10 mouse cellular contexts compared by ENCODE assay signal in the genomic region with DNA sequence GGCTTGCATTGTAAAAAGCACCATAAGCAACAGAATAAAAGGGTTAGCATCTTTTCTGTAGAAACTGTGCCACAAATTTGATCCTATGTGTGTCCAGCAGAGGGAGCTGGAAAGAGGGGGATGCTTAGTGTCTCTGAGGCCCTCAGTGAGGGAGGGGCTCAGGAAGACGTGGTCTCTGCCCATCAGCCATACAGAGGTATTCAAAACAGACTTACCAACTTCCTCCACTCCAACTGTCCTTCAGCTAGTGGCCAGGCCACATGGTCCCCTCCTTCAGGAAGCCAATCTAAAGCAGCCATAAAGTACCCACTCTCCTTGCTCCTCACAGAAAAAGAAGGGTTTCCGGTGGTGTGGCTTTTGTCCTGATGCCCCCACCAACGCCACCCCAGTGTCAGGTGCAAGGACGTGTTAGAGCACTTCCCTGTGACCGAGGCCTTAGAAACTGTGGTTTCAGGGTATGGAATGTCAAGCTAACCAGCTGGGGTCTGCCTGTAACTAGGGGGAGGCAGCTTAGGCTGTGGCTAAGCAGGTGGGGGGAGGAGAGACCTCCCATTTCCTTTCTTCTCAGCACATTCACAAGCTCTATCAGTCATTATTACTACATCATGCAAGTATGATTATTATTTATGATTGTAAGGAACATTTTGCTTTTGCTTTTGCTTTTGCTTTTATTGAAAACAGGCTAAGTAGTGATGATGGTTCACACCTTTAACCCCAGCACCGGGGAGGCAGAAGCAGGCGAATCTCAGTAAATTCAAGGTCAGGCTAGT. TPM values are rescaled to one million over a fixed set of nuclear protein-coding genes. Genes with fewer than 3 reads are reported as not detected.
A peak's percentile ranks its signal among the peaks of the same experiment; 100 is the strongest.
DNase-seq lines count a peak whose midpoint lies in the region; ATAC-seq and TF ChIP-seq lines count a peak whose summit lies in the region.
"Had no signal": no experiment of that assay in that cellular context is flagged by ENCODE, and none has a peak within 500 bp of the region (broad histone marks: within the 10 kb centered on the region; RNA-seq: fewer than 3 reads in every experiment).

No protein-coding gene starts in this region.

- TF ChIP-seq EP300 in CH12.LX (IDR thresholded peaks at IDR 0.05; ENCODE audit: low read length), result no peak

- H3K4me2 ChIP-seq in hindbrain, postnatal 0 days (ENCODE audit: low read depth, low read length), result no peak overlapping the region
- H3K4me2 ChIP-seq in hindbrain, embryonic 12.5 days (replicated peaks), result no peak overlapping the region
- 0 out of 2 replicates have a peak overlapping the region, but pooled peaks have one; percentile 0 for H3K4me2 ChIP-seq in CH12.LX (ENCODE audit: insufficient read depth, low read depth, poor library complexity, severe bottlenecking)
- H3K4me2 ChIP-seq in midbrain, embryonic 15.5 days, result no peak overlapping the region
- H3K4me2 ChIP-seq: heart, embryonic 15.5 days had no signal

- no peaks in the 10 kb centered on the region for H3K36me3 ChIP-seq in hindbrain, postnatal 0 days (ENCODE audit: insufficient read depth, low read length)
- peaks cover 22% of the 10 kb centered on the region for H3K36me3 ChIP-seq in hindbrain, embryonic 12.5 days
- H3K36me3 ChIP-seq in CH12.LX (replicated peaks in 1 of 2; ENCODE audit: control insufficient read depth in 1 of 2, insufficient read depth in 1 of 2, low read length in 1 of 2), result peaks cover 38 to 70% of the 10 kb centered on the region in 2 experiments
- H3K36me3 ChIP-seq in midbrain, embryonic 15.5 days (replicated peaks), result peaks cover 7% of the 10 kb centered on the region
- H3K36me3 ChIP-seq: heart, embryonic 15.5 days had no signal

- H3K9me3 ChIP-seq in hindbrain, postnatal 0 days (ENCODE audit: low read length), result no peaks in the 10 kb centered on the region
- H3K9me3 ChIP-seq in hindbrain, embryonic 12.5 days (replicated peaks), result no peaks in the 10 kb centered on the region
- H3K9me3 ChIP-seq in CH12.LX (replicated peaks; ENCODE audit: low read length), result no peaks in the 10 kb centered on the region
- no peaks in the 10 kb centered on the region for H3K9me3 ChIP-seq in midbrain, embryonic 15.5 days
- H3K9me3 ChIP-seq: heart, embryonic 15.5 days had no signal

- peak; percentile 55; the same call in 1 of the 2 replicates for ATAC-seq in hindbrain, postnatal 0 days
- no peak for ATAC-seq in hindbrain, embryonic 12.5 days (ENCODE audit: low FRiP score)
- ATAC-seq in midbrain, embryonic 15.5 days (replicated peaks), result 0 out of 2 replicates have a peak, but pooled peaks have one; percentile 67

- WGBS in hindbrain, postnatal 0 days, result 67% methylated on average over 7 of the region's 7 CpGs
- WGBS in hindbrain, embryonic 12.5 days, result 61% methylated on average over 7 of the region's 7 CpGs
- WGBS in midbrain, embryonic 15.5 days, result 66% methylated on average over 7 of the region's 7 CpGs

- in situ Hi-C loops in CH12.LX (cut with MboI; ENCODE audit: low pct_ligation_motif_present, low pct_unique_long_range_greater_than_20kb, low sequenced_read_pairs), result no loop called here

- TF ChIP-seq CTCF in hindbrain, postnatal 0 days (IDR thresholded peaks at IDR 0.05; ENCODE audit: low read depth), result peak; percentile 63
- peak; percentile 75 to 87 for TF ChIP-seq CTCF in CH12.LX (conservative IDR thresholded peaks at IDR 0.05 in 1 of 2, IDR thresholded peaks at IDR 0.05 in 1 of 2; ENCODE audit: low read depth in 2 of 2, low read length in 2 of 2)

- peak; percentile 68 for TF ChIP-seq RAD21 in CH12.LX (IDR thresholded peaks at IDR 0.05; ENCODE audit: low read depth, low read length)

- no peak overlapping the region for H3K27ac ChIP-seq in hindbrain, postnatal 0 days
- no peak overlapping the region for H3K27ac ChIP-seq in hindbrain, embryonic 12.5 days
- H3K27ac ChIP-seq in CH12.LX (ENCODE audit: insufficient read depth, low read depth), result peak overlapping the region; percentile 63
- H3K27ac ChIP-seq in midbrain, embryonic 15.5 days, result no peak overlapping the region
- H3K27ac ChIP-seq: heart, embryonic 15.5 days had no signal

- H3K79me2 ChIP-seq in CH12.LX (replicated peaks; ENCODE audit: control insufficient read depth, extremely low read depth, insufficient read depth, poor library complexity, severe bottlenecking), result peaks cover 13% of the 10 kb centered on the region

- DNase-seq in hindbrain, postnatal 0 days (ENCODE audit: low spot score), result peak; percentile 4
- peak; percentile 82 for DNase-seq in CH12.LX (ENCODE audit: extremely low read depth)
- DNase-seq in embryo, embryonic 10.5 days (ENCODE audit: low spot score), result peak; percentile 36
- DNase-seq in urinary bladder, postnatal 10 days (ENCODE audit: low spot score), result no peak
- DNase-seq in kidney, postnatal 25 days, result no peak
- DNase-seq in cerebellum, adult 11 months, result no peak
- DNase-seq: adrenal gland, postnatal 10 days had no signal

- H3K4me1 ChIP-seq in hindbrain, postnatal 0 days (ENCODE audit: insufficient read depth, low read length), result no peaks in the 10 kb centered on the region
- no peaks in the 10 kb centered on the region for H3K4me1 ChIP-seq in hindbrain, embryonic 12.5 days
- H3K4me1 ChIP-seq in CH12.LX (ENCODE audit: control insufficient read depth in 1 of 2, insufficient read depth in 2 of 2), result peaks cover 7 to 70% of the 10 kb centered on the region in 2 experiments
- H3K4me1 ChIP-seq in midbrain, embryonic 15.5 days, result no peaks in the 10 kb centered on the region

- dilution Hi-C loops in CH12.LX (cut with MboI; ENCODE audit: extremely low pct_ligation_motif_present, extremely low pct_unique_long_range_greater_than_20kb, low sequenced_read_pairs), result no loop called here

- H3K4me3 ChIP-seq in hindbrain, postnatal 0 days (ENCODE audit: low read length), result no peak overlapping the region
- H3K4me3 ChIP-seq in hindbrain, embryonic 12.5 days, result no peak overlapping the region
- no peak overlapping the region for H3K4me3 ChIP-seq in CH12.LX (replicated peaks in 1 of 3; ENCODE audit: low read depth in 2 of 3, low read length in 2 of 3, poor library complexity in 1 of 3)
- no peak overlapping the region for H3K4me3 ChIP-seq in midbrain, embryonic 15.5 days
- H3K4me3 ChIP-seq: heart, embryonic 15.5 days had no signal

- no peak overlapping the region for H3K9ac ChIP-seq in hindbrain, postnatal 0 days (replicated peaks; ENCODE audit: low read length)
- no peak overlapping the region for H3K9ac ChIP-seq in hindbrain, embryonic 12.5 days
- no peak overlapping the region for H3K9ac ChIP-seq in CH12.LX (ENCODE audit: insufficient read depth, low read depth)
- no peak overlapping the region for H3K9ac ChIP-seq in midbrain, embryonic 15.5 days
- H3K9ac ChIP-seq: heart, embryonic 15.5 days had no signal

- no peaks in the 10 kb centered on the region for H3K27me3 ChIP-seq in hindbrain, postnatal 0 days (ENCODE audit: insufficient read depth, low read length)
- no peaks in the 10 kb centered on the region for H3K27me3 ChIP-seq in hindbrain, embryonic 12.5 days
- H3K27me3 ChIP-seq in CH12.LX (replicated peaks), result no peaks in the 10 kb centered on the region
- H3K27me3 ChIP-seq in midbrain, embryonic 15.5 days (replicated peaks), result no peaks in the 10 kb centered on the region
- H3K27me3 ChIP-seq: heart, embryonic 15.5 days had no signal

- TF ChIP-seq POLR2A in CH12.LX (IDR thresholded peaks at IDR 0.05; ENCODE audit: low read depth, low read length), result no peak

TF ChIP-seq in CH12.LX, 34 proteins besides CTCF, POLR2A, EP300 and RAD21:
- peak; percentile 86 for TF ChIP-seq MAZ (IDR thresholded peaks at IDR 0.05; ENCODE audit: low read depth, low read length)
- TF ChIP-seq SMC3 (IDR thresholded peaks at IDR 0.05; ENCODE audit: low read depth, low read length), result peak; percentile 87
- 0 out of 2 replicates have a peak, but pooled peaks have one; percentile 30 for TF ChIP-seq ELF1 (IDR thresholded peaks at IDR 0.05; ENCODE audit: low read depth, low read length)
- TF ChIP-seq MXI1 (IDR thresholded peaks at IDR 0.05; ENCODE audit: low read depth, low read length), result 0 out of 2 replicates have a peak, but pooled peaks have one; percentile 30
- 0 out of 2 replicates have a peak, but pooled peaks have one; percentile 14 for TF ChIP-seq IRF4 (IDR thresholded peaks at IDR 0.05; ENCODE audit: low read depth, low read length)
- TF ChIP-seq USF2 (conservative IDR thresholded peaks at IDR 0.05; ENCODE audit: low read depth, low read length), result no peak
- no peak for TF ChIP-seq E2F4 (IDR thresholded peaks at IDR 0.05; ENCODE audit: insufficient replicate concordance, low read depth, low read length)
- TF ChIP-seq BHLHE40 (IDR thresholded peaks at IDR 0.05; ENCODE audit: low read depth, low read length), result 0 out of 2 replicates have a peak, but pooled peaks have one; percentile 38

RNA-seq across cellular contexts. Expression of a gene that starts 7.1 kb away (rescaled TPM):
- 1.8 and 2.4 TPM in 2 replicates for total RNA-seq in hindbrain, postnatal 0 days (2014; rRNA removed)
- polyA plus RNA-seq in hindbrain, postnatal 0 days (2015; fragmentation: Nextera tagmentation; extraction: Ambion mirVana), result 0.84 and 1.1 TPM in 2 replicates
- 0.77 and 1.1 TPM in 2 replicates for polyA plus RNA-seq in hindbrain, embryonic 12.5 days (2016; fragmentation: Nextera tagmentation; extraction: Ambion mirVana)
- 10.2 and 12.3 TPM in 2 replicates for total RNA-seq in CH12.LX (2012; rRNA removed)
- total RNA-seq in CH12.LX (2014; rRNA removed), result 4.6 and 5.4 TPM in 2 replicates
- polyA plus RNA-seq in CH12.LX (2012; ENCODE audit: insufficient read length, low read depth), result 9.9 and 10.6 TPM in 2 replicates
- polyA plus RNA-seq in midbrain, embryonic 15.5 days (2015; fragmentation: Nextera tagmentation; extraction: Ambion mirVana), result 1.3 and 1.5 TPM in 2 replicates

RNA-seq across cellular contexts. Expression of a gene that starts 46.7 kb away (rescaled TPM):
- total RNA-seq in hindbrain, postnatal 0 days (2014; rRNA removed), result 4.9 and 7.1 TPM in 2 replicates
- polyA plus RNA-seq in hindbrain, postnatal 0 days (2015; fragmentation: Nextera tagmentation; extraction: Ambion mirVana), result 5.8 and 7.0 TPM in 2 replicates
- 16.5 and 19.5 TPM in 2 replicates for polyA plus RNA-seq in hindbrain, embryonic 12.5 days (2016; fragmentation: Nextera tagmentation; extraction: Ambion mirVana)
- total RNA-seq in CH12.LX (2012; rRNA removed), result 24.9 and 26.9 TPM in 2 replicates
- total RNA-seq in CH12.LX (2014; rRNA removed), result 27.5 and 28.2 TPM in 2 replicates
- polyA plus RNA-seq in CH12.LX (2012; ENCODE audit: insufficient read length, low read depth), result 16.9 and 19.2 TPM in 2 replicates
- 14.3 and 14.5 TPM in 2 replicates for polyA plus RNA-seq in midbrain, embryonic 15.5 days (2015; fragmentation: Nextera tagmentation; extraction: Ambion mirVana)

RNA-seq across cellular contexts. Expression of a gene that starts 49.3 kb away (rescaled TPM):
- total RNA-seq in hindbrain, postnatal 0 days (2014; rRNA removed), result 3.0 and 3.3 TPM in 2 replicates
- 1.4 and 1.6 TPM in 2 replicates for polyA plus RNA-seq in hindbrain, postnatal 0 days (2015; fragmentation: Nextera tagmentation; extraction: Ambion mirVana)
- polyA plus RNA-seq in hindbrain, embryonic 12.5 days (2016; fragmentation: Nextera tagmentation; extraction: Ambion mirVana), result 1.4 and 1.8 TPM in 2 replicates
- total RNA-seq in CH12.LX (2012; rRNA removed) (13.9 and 17.1 TPM in 2 replicates), CH12.LX (2014; rRNA removed) (19.7 and 23.7 TPM in 2 replicates)
- 11.4 and 13.7 TPM in 2 replicates for polyA plus RNA-seq in CH12.LX (2012; ENCODE audit: insufficient read length, low read depth)
- polyA plus RNA-seq in midbrain, embryonic 15.5 days (2015; fragmentation: Nextera tagmentation; extraction: Ambion mirVana), result 0.96 and 1.3 TPM in 2 replicates

Comparison
In these comparisons a context has a peak if more than half of its experiments do, and no peak if none do; other contexts are left out.
1. DNase-seq: peak in hindbrain, postnatal 0 days (single experiment), CH12.LX (single experiment) and embryo, embryonic 10.5 days (single experiment); none in urinary bladder, postnatal 10 days (single experiment), kidney, postnatal 25 days (0 of 2) and cerebellum, adult 11 months (single experiment).